Mouse (Mus musculus): ENCODE measurements around the gene Spock1. TPM values are rescaled to one million over a fixed set of nuclear protein-coding genes. Genes with fewer than 3 reads are reported as not detected.
A peak's percentile ranks its signal among the peaks of the same experiment; 100 is the strongest.

Spock1 gene
- polyA plus RNA-seq, 1 experiment from 2014 or later: 31.2 TPM

- 82% methylated on average over 11 of the region's 11 CpGs for WGBS
- ATAC-seq: no peak
- no peak overlapping the region for H3K4me3 ChIP-seq (ENCODE audit: low read depth, low read length)
- no peaks in the 10 kb centered on the region for H3K4me1 ChIP-seq (ENCODE audit: control insufficient read depth, insufficient read depth, low read length)
- H3K4me2 ChIP-seq (ENCODE audit: low read length): no peak overlapping the region
- no peaks in the 10 kb centered on the region for H3K27me3 ChIP-seq (replicated peaks; ENCODE audit: control insufficient read depth, insufficient read depth, low read length)
- H3K36me3 ChIP-seq (ENCODE audit: control insufficient read depth, insufficient read depth, low read length): no peaks in the 10 kb centered on the region
- no peak for DNase-seq (ENCODE audit: low spot score)
- no peak overlapping the region for H3K9ac ChIP-seq (ENCODE audit: low read length)
- no peak overlapping the region for H3K27ac ChIP-seq (ENCODE audit: low read depth, low read length)
- no peaks in the 10 kb centered on the region for H3K9me3 ChIP-seq (replicated peaks; ENCODE audit: control insufficient read depth, low read length)
These were observed 76.6 kb downstream of the Spock1 start for GRCm38 (mm10) chr13:57831374-57832163.

- Histone ChIP-seq H3K9ac (ENCODE audit: low read length) (no peak overlapping the region), H3K4me3 (ENCODE audit: low read depth, low read length) (no peak overlapping the region), H3K27ac (ENCODE audit: low read depth, low read length) (no peak overlapping the region), H3K4me2 (ENCODE audit: low read length) (no peak overlapping the region), H3K36me3 (ENCODE audit: control insufficient read depth, insufficient read depth, low read length) (no peaks in the 10 kb centered on the region), H3K4me1 (ENCODE audit: control insufficient read depth, insufficient read depth, low read length) (no peaks in the 10 kb centered on the region), H3K27me3 (replicated peaks; ENCODE audit: control insufficient read depth, insufficient read depth, low read length) (no peaks in the 10 kb centered on the region), H3K9me3 (replicated peaks; ENCODE audit: control insufficient read depth, low read length) (no peaks in the 10 kb centered on the region)
- DNase-seq (ENCODE audit: low spot score) (peak; percentile 53), ATAC-seq (no peak)
- WGBS: 62% methylated on average over 7 of the region's 7 CpGs
These were observed 77.2 kb downstream of the Spock1 start for GRCm38 (mm10) chr13:57830896-57831295.

- Histone ChIP-seq H3K36me3 (ENCODE audit: control insufficient read depth, insufficient read depth, low read length) (no peaks in the 10 kb centered on the region), H3K9me3 (replicated peaks; ENCODE audit: control insufficient read depth, low read length) (no peaks in the 10 kb centered on the region), H3K27me3 (replicated peaks; ENCODE audit: control insufficient read depth, insufficient read depth, low read length) (no peaks in the 10 kb centered on the region), H3K27ac (ENCODE audit: low read depth, low read length) (no peak overlapping the region), H3K4me1 (ENCODE audit: control insufficient read depth, insufficient read depth, low read length) (no peaks in the 10 kb centered on the region), H3K4me3 (ENCODE audit: low read depth, low read length) (no peak overlapping the region), H3K9ac (ENCODE audit: low read length) (no peak overlapping the region), H3K4me2 (ENCODE audit: low read length) (no peak overlapping the region)
- WGBS: 27% methylated on average over 2 of the region's 2 CpGs
- DNase-seq (ENCODE audit: low spot score): no peak
- no peak for ATAC-seq
These were observed 78.0 kb downstream of the Spock1 start for GRCm38 (mm10) chr13:57830091-57830490.

- ATAC-seq: no peak
These were observed 91.9 kb downstream of the Spock1 start for GRCm38 (mm10) chr13:57816276-57816675.

GRCm38 (mm10) chr13:57812643-57813042 lies 95.5 kb downstream of the Spock1 start:
- DNase-seq (ENCODE audit: low spot score) (no peak), ATAC-seq (no peak)
- Histone ChIP-seq H3K9me3 (replicated peaks; ENCODE audit: control insufficient read depth, low read length) (no peaks in the 10 kb centered on the region), H3K4me2 (ENCODE audit: low read length) (no peak overlapping the region), H3K27ac (ENCODE audit: low read depth, low read length) (no peak overlapping the region), H3K27me3 (replicated peaks; ENCODE audit: control insufficient read depth, insufficient read depth, low read length) (no peaks in the 10 kb centered on the region), H3K4me1 (ENCODE audit: control insufficient read depth, insufficient read depth, low read length) (no peaks in the 10 kb centered on the region), H3K4me3 (ENCODE audit: low read depth, low read length) (no peak overlapping the region), H3K9ac (ENCODE audit: low read length) (no peak overlapping the region), H3K36me3 (ENCODE audit: control insufficient read depth, insufficient read depth, low read length) (no peaks in the 10 kb centered on the region)
- WGBS: 92% methylated on average over 7 of the region's 7 CpGs

More at GRCm38 (mm10) chr13:57816276-57816675, 91.9 kb downstream of the Spock1 start:
- no peaks in the 10 kb centered on the region for H3K27me3 ChIP-seq (replicated peaks; ENCODE audit: control insufficient read depth, insufficient read depth, low read length)
- WGBS: 85% methylated on average over 11 of the region's 11 CpGs
- no peaks in the 10 kb centered on the region for H3K4me1 ChIP-seq (ENCODE audit: control insufficient read depth, insufficient read depth, low read length)
- H3K36me3 ChIP-seq (ENCODE audit: control insufficient read depth, insufficient read depth, low read length): no peaks in the 10 kb centered on the region
- no peak for DNase-seq (ENCODE audit: low spot score)
- H3K4me3 ChIP-seq (ENCODE audit: low read depth, low read length): no peak overlapping the region
- H3K9ac ChIP-seq (ENCODE audit: low read length): no peak overlapping the region
- H3K9me3 ChIP-seq (replicated peaks; ENCODE audit: control insufficient read depth, low read length): 0 out of 2 replicates have a peak, but pooled peaks cover 3% of the 10 kb centered on the region
- no peak overlapping the region for H3K4me2 ChIP-seq (ENCODE audit: low read length)
- H3K27ac ChIP-seq (ENCODE audit: low read depth, low read length): no peak overlapping the region

GRCm38 (mm10) chr13:57811253-57811652 lies 96.9 kb downstream of the Spock1 start:
- no peak overlapping the region for H3K4me3 ChIP-seq (ENCODE audit: low read depth, low read length)
- DNase-seq (ENCODE audit: low spot score) (no peak), ATAC-seq (no peak)
- no peaks in the 10 kb centered on the region for H3K9me3 ChIP-seq (replicated peaks; ENCODE audit: control insufficient read depth, low read length)
- no peaks in the 10 kb centered on the region for H3K36me3 ChIP-seq (ENCODE audit: control insufficient read depth, insufficient read depth, low read length)
- H3K9ac ChIP-seq (ENCODE audit: low read length): no peak overlapping the region
- no peak overlapping the region for H3K27ac ChIP-seq (ENCODE audit: low read depth, low read length)
- no peak overlapping the region for H3K4me2 ChIP-seq (ENCODE audit: low read length)
- WGBS: 91% methylated on average over 2 of the region's 2 CpGs
- H3K27me3 ChIP-seq (replicated peaks; ENCODE audit: control insufficient read depth, insufficient read depth, low read length): no peaks in the 10 kb centered on the region
- no peaks in the 10 kb centered on the region for H3K4me1 ChIP-seq (ENCODE audit: control insufficient read depth, insufficient read depth, low read length)

- no peak for DNase-seq (ENCODE audit: low spot score)
- Histone ChIP-seq H3K4me1 (ENCODE audit: control insufficient read depth, insufficient read depth, low read length) (no peaks in the 10 kb centered on the region), H3K27ac (ENCODE audit: low read depth, low read length) (no peak overlapping the region), H3K36me3 (ENCODE audit: control insufficient read depth, insufficient read depth, low read length) (no peaks in the 10 kb centered on the region), H3K4me3 (ENCODE audit: low read depth, low read length) (no peak overlapping the region), H3K9ac (ENCODE audit: low read length) (no peak overlapping the region), H3K9me3 (replicated peaks; ENCODE audit: control insufficient read depth, low read length) (no peaks in the 10 kb centered on the region), H3K27me3 (replicated peaks; ENCODE audit: control insufficient read depth, insufficient read depth, low read length) (no peaks in the 10 kb centered on the region), H3K4me2 (ENCODE audit: low read length) (no peak overlapping the region)
- no peak for ATAC-seq
- WGBS: 67% methylated on average over 2 of the region's 2 CpGs
These were observed 97.3 kb downstream of the Spock1 start for GRCm38 (mm10) chr13:57810816-57811215.

- Histone ChIP-seq H3K36me3 (ENCODE audit: control insufficient read depth, insufficient read depth, low read length) (no peaks in the 10 kb centered on the region), H3K9ac (ENCODE audit: low read length) (no peak overlapping the region), H3K27me3 (replicated peaks; ENCODE audit: control insufficient read depth, insufficient read depth, low read length) (no peaks in the 10 kb centered on the region), H3K4me2 (ENCODE audit: low read length) (no peak overlapping the region), H3K27ac (ENCODE audit: low read depth, low read length) (no peak overlapping the region), H3K4me3 (ENCODE audit: low read depth, low read length) (no peak overlapping the region), H3K9me3 (replicated peaks; ENCODE audit: control insufficient read depth, low read length) (no peaks in the 10 kb centered on the region), H3K4me1 (ENCODE audit: control insufficient read depth, insufficient read depth, low read length) (no peaks in the 10 kb centered on the region)
- no peak for ATAC-seq
- no peak for DNase-seq (ENCODE audit: low spot score)
- 86% methylated on average over 5 of the region's 5 CpGs for WGBS
These were observed 98.0 kb downstream of the Spock1 start for GRCm38 (mm10) chr13:57810083-57810482.

GRCm38 (mm10) chr13:57809603-57810002 lies 98.5 kb downstream of the Spock1 start:
- 85% methylated on average over 11 of the region's 11 CpGs for WGBS
- Histone ChIP-seq H3K4me1 (ENCODE audit: control insufficient read depth, insufficient read depth, low read length) (no peaks in the 10 kb centered on the region), H3K9me3 (replicated peaks; ENCODE audit: control insufficient read depth, low read length) (no peaks in the 10 kb centered on the region), H3K4me3 (ENCODE audit: low read depth, low read length) (no peak overlapping the region), H3K4me2 (ENCODE audit: low read length) (no peak overlapping the region), H3K27me3 (replicated peaks; ENCODE audit: control insufficient read depth, insufficient read depth, low read length) (no peaks in the 10 kb centered on the region), H3K9ac (ENCODE audit: low read length) (no peak overlapping the region), H3K27ac (ENCODE audit: low read depth, low read length) (no peak overlapping the region), H3K36me3 (ENCODE audit: control insufficient read depth, insufficient read depth, low read length) (no peaks in the 10 kb centered on the region)
- DNase-seq (ENCODE audit: low spot score): no peak
- no peak for ATAC-seq

Data from forebrain, embryonic 14.5 days (tissue).